11 mouse cellular contexts compared by ENCODE assay signal in genomic region chr13:91473527-91473926, GRCm38 (mm10). TPM values are rescaled to one million over a fixed set of nuclear protein-coding genes. Genes with fewer than 3 reads are reported as not detected.
DNase-seq lines count a peak whose midpoint lies in the region; ATAC-seq and TF ChIP-seq lines count a peak whose summit lies in the region.
"Had no signal": no experiment of that assay in that cellular context is flagged by ENCODE, and none has a peak within 500 bp of the region (broad histone marks: within the 10 kb centered on the region; RNA-seq: fewer than 3 reads in every experiment).

No protein-coding gene starts in this region.

- peaks cover 6% of the 10 kb centered on the region; the same call in 1 of the 2 replicates for H3K4me1 ChIP-seq in embryonic facial prominence, embryonic 14.5 days (ENCODE audit: control insufficient read depth, insufficient read depth, low read length)
- H3K4me1 ChIP-seq in embryonic facial prominence, embryonic 10.5 days = peaks cover 4% of the 10 kb centered on the region; the same call in 1 of the 2 replicates
- H3K4me1 ChIP-seq in lung, embryonic 14.5 days (ENCODE audit: insufficient read depth) = no peaks in the 10 kb centered on the region; the same call in 1 of the 2 replicates
- H3K4me1 ChIP-seq in lung, postnatal 0 days (ENCODE audit: insufficient read depth, low read depth, low read length) = no peaks in the 10 kb centered on the region
- peaks cover 59% of the 10 kb centered on the region for H3K4me1 ChIP-seq in liver, embryonic 13.5 days (replicated peaks)

- no peak overlapping the region for H3K27ac ChIP-seq in embryonic facial prominence, embryonic 14.5 days (replicated peaks; ENCODE audit: low read depth, low read length)
- H3K27ac ChIP-seq in embryonic facial prominence, embryonic 10.5 days (replicated peaks) = no peak overlapping the region
- H3K27ac ChIP-seq in lung, embryonic 14.5 days (ENCODE audit: low read depth) = 0 out of 2 replicates have a peak overlapping the region, but pooled peaks have one; percentile 14
- no peak overlapping the region for H3K27ac ChIP-seq in lung, postnatal 0 days (ENCODE audit: low read length)
- peak overlapping the region; percentile 72 for H3K27ac ChIP-seq in liver, embryonic 13.5 days
- H3K27ac ChIP-seq: embryonic facial prominence, embryonic 13.5 days; kidney, postnatal 0 days had no signal

- no peaks in the 10 kb centered on the region for H3K36me3 ChIP-seq in embryonic facial prominence, embryonic 14.5 days (ENCODE audit: control insufficient read depth, insufficient read depth, low read length)
- no peaks in the 10 kb centered on the region for H3K36me3 ChIP-seq in embryonic facial prominence, embryonic 10.5 days (replicated peaks)
- H3K36me3 ChIP-seq in lung, embryonic 14.5 days (ENCODE audit: insufficient read depth) = no peaks in the 10 kb centered on the region
- no peaks in the 10 kb centered on the region for H3K36me3 ChIP-seq in lung, postnatal 0 days (ENCODE audit: insufficient read depth, low read length)
- H3K36me3 ChIP-seq in liver, embryonic 13.5 days = peaks cover 6% of the 10 kb centered on the region; the same call in 1 of the 2 replicates
- H3K36me3 ChIP-seq: embryonic facial prominence, embryonic 13.5 days had no signal

- H3K4me2 ChIP-seq in embryonic facial prominence, embryonic 14.5 days (ENCODE audit: low read depth, low read length) = no peak overlapping the region
- H3K4me2 ChIP-seq in lung, embryonic 14.5 days = no peak overlapping the region
- no peak overlapping the region for H3K4me2 ChIP-seq in lung, postnatal 0 days (replicated peaks; ENCODE audit: low read depth, low read length)
- H3K4me2 ChIP-seq in liver, embryonic 13.5 days = peak overlapping the region; percentile 35
- H3K4me2 ChIP-seq: embryonic facial prominence, embryonic 13.5 days had no signal

- no peaks in the 10 kb centered on the region for H3K9me3 ChIP-seq in embryonic facial prominence, embryonic 14.5 days (ENCODE audit: control insufficient read depth, low read length)
- H3K9me3 ChIP-seq in embryonic facial prominence, embryonic 10.5 days = no peaks in the 10 kb centered on the region
- no peaks in the 10 kb centered on the region for H3K9me3 ChIP-seq in lung, embryonic 14.5 days (ENCODE audit: low read depth, low read length)
- H3K9me3 ChIP-seq in lung, postnatal 0 days (ENCODE audit: low read length) = no peaks in the 10 kb centered on the region
- no peaks in the 10 kb centered on the region for H3K9me3 ChIP-seq in liver, embryonic 13.5 days (replicated peaks)
- H3K9me3 ChIP-seq: embryonic facial prominence, embryonic 13.5 days had no signal

- WGBS in embryonic facial prominence, embryonic 14.5 days = 69% methylated on average over 6 of the region's 6 CpGs
- WGBS in embryonic facial prominence, embryonic 10.5 days = 76% methylated on average over 6 of the region's 6 CpGs
- WGBS in lung, embryonic 14.5 days = 37% methylated on average over 6 of the region's 6 CpGs
- WGBS in lung, postnatal 0 days = 51% methylated on average over 6 of the region's 6 CpGs
- 55% methylated on average over 6 of the region's 6 CpGs for WGBS in liver, embryonic 13.5 days (ENCODE audit: insufficient replicate concordance)

- DNase-seq in embryonic facial prominence, embryonic 14.5 days (ENCODE audit: low spot score) = peak; percentile 25
- no peak for DNase-seq in embryonic facial prominence, embryonic 10.5 days (ENCODE audit: low spot score)
- DNase-seq in lung, embryonic 14.5 days = peak; percentile 62
- DNase-seq in lung, postnatal 0 days (ENCODE audit: low spot score) = no peak
- peak; percentile 49 to 65 for DNase-seq in cerebellum, postnatal 25 days
- peak; percentile 53 for DNase-seq in liver, embryonic 13.5 days
- no peak for DNase-seq in MN1 (ENCODE audit: low spot score)
- no peak for DNase-seq in layer of hippocampus, adult 18-20 months (ENCODE audit: low spot score in 2 of 2)
- DNase-seq: adrenal gland, postnatal 36 days had no signal

- H3K27me3 ChIP-seq in embryonic facial prominence, embryonic 14.5 days (replicated peaks; ENCODE audit: control insufficient read depth, insufficient read depth, low read length) = no peaks in the 10 kb centered on the region
- no peaks in the 10 kb centered on the region for H3K27me3 ChIP-seq in embryonic facial prominence, embryonic 10.5 days (replicated peaks; ENCODE audit: low read depth, poor library complexity, severe bottlenecking)
- no peaks in the 10 kb centered on the region for H3K27me3 ChIP-seq in lung, embryonic 14.5 days (ENCODE audit: insufficient read depth, low read length)
- H3K27me3 ChIP-seq in lung, postnatal 0 days (replicated peaks; ENCODE audit: insufficient read depth, low read length) = no peaks in the 10 kb centered on the region
- H3K27me3 ChIP-seq in liver, embryonic 13.5 days = no peaks in the 10 kb centered on the region
- H3K27me3 ChIP-seq: embryonic facial prominence, embryonic 13.5 days had no signal

- no peak for ATAC-seq in embryonic facial prominence, embryonic 14.5 days (ENCODE audit: low read depth)
- no peak for ATAC-seq in lung, embryonic 14.5 days (ENCODE audit: insufficient read depth)
- no peak for ATAC-seq in lung, postnatal 0 days
- ATAC-seq in liver, embryonic 13.5 days (ENCODE audit: low read depth) = peak; percentile 85

- TF ChIP-seq EP300 in lung, postnatal 0 days (IDR thresholded peaks at IDR 0.05) = no peak

- TF ChIP-seq CTCF in lung, embryonic 14.5 days (IDR thresholded peaks at IDR 0.05; ENCODE audit: low read depth) = no peak
- TF ChIP-seq CTCF in lung, postnatal 0 days (IDR thresholded peaks at IDR 0.05) = no peak

- H3K4me3 ChIP-seq in embryonic facial prominence, embryonic 14.5 days (ENCODE audit: low read depth, low read length) = no peak overlapping the region
- no peak overlapping the region for H3K4me3 ChIP-seq in embryonic facial prominence, embryonic 10.5 days
- no peak overlapping the region for H3K4me3 ChIP-seq in lung, embryonic 14.5 days (ENCODE audit: low read depth, low read length)
- no peak overlapping the region for H3K4me3 ChIP-seq in lung, postnatal 0 days (ENCODE audit: low read depth, low read length)
- no peak overlapping the region for H3K4me3 ChIP-seq in liver, embryonic 13.5 days (replicated peaks)
- H3K4me3 ChIP-seq: embryonic facial prominence, embryonic 13.5 days had no signal

- H3K9ac ChIP-seq in embryonic facial prominence, embryonic 14.5 days (ENCODE audit: low read depth, low read length) = no peak overlapping the region
- no peak overlapping the region for H3K9ac ChIP-seq in lung, embryonic 14.5 days
- no peak overlapping the region for H3K9ac ChIP-seq in lung, postnatal 0 days (replicated peaks; ENCODE audit: low read depth)
- H3K9ac ChIP-seq in liver, embryonic 13.5 days = peak overlapping the region; percentile 41
- H3K9ac ChIP-seq: embryonic facial prominence, embryonic 13.5 days had no signal

RNA-seq across cellular contexts. Expression of gene Ssbp2, which starts 13.4 kb away (rescaled TPM):
- polyA plus RNA-seq in embryonic facial prominence, embryonic 14.5 days (2014; fragmentation: Nextera tagmentation; extraction: Ambion mirVana) = 148 and 167 TPM in 2 replicates
- 142 and 160 TPM in 2 replicates for polyA plus RNA-seq in embryonic facial prominence, embryonic 10.5 days (2016; fragmentation: Nextera tagmentation; extraction: Ambion mirVana)
- polyA plus RNA-seq in lung, embryonic 14.5 days (2014; fragmentation: Nextera tagmentation; extraction: Ambion mirVana) = 95.0 and 95.7 TPM in 2 replicates
- polyA plus RNA-seq in lung, postnatal 0 days (2015; fragmentation: Nextera tagmentation; extraction: Ambion mirVana) = 63.1 and 67.6 TPM in 2 replicates
- polyA plus RNA-seq in liver, embryonic 13.5 days (2015; fragmentation: Nextera tagmentation; extraction: Ambion mirVana) = 56.4 and 56.9 TPM in 2 replicates
- 100 to 1,000 TPM; 117 to 135 TPM for total RNA-seq in layer of hippocampus, adult 18-20 months (2021)

Comparison
In these comparisons a context has a peak if more than half of its experiments do, and no peak if none do; other contexts are left out.
1. DNase-seq: peak in embryonic facial prominence, embryonic 14.5 days (single experiment), lung, embryonic 14.5 days (single experiment), cerebellum, postnatal 25 days (2 of 2) and liver, embryonic 13.5 days (single experiment); none in embryonic facial prominence, embryonic 10.5 days (single experiment), lung, postnatal 0 days (single experiment), MN1 (single experiment) and layer of hippocampus, adult 18-20 months (0 of 2).
2. H3K27ac ChIP-seq: peak in lung, embryonic 14.5 days (single experiment) and liver, embryonic 13.5 days (single experiment); none in embryonic facial prominence, embryonic 14.5 days (single experiment), embryonic facial prominence, embryonic 10.5 days (single experiment) and lung, postnatal 0 days (single experiment).